Mouse (Mus musculus) lung, adult 2 months (tissue): ENCODE data around the gene Lrrc74a. TPM values are rescaled to one million over a fixed set of nuclear protein-coding genes. Genes with fewer than 3 reads are reported as not detected.
A peak's percentile ranks its signal among the peaks of the same experiment; 100 is the strongest.

Experiments
- DNase-seq: peaks from one replicate; pipeline ENCODE4 v3.0.0; 2022
- H3K4me1 ChIP-seq: fragments of 200-500 bp; 2 replicates; pipeline ENCODE4 v1.6.1; 2011; ENCODE audit warnings: low read length; ENCODE audit not compliant: control insufficient read depth, insufficient read depth
- H3K4me3 ChIP-seq: fragments of 200-500 bp; replicated peaks from 2 replicates; pipeline ENCODE3; 2011; ENCODE audit warnings: low read depth, mild to moderate bottlenecking, control low read depth, low read length; ENCODE audit errors: extremely low read depth
- CTCF ChIP-seq: fragments of 200-500 bp; IDR thresholded peaks from 2 replicates; pipeline ENCODE4 v1.5.1; 2011; ENCODE audit warnings: mild to moderate bottlenecking, low read length, control low read depth; ENCODE audit not compliant: insufficient read depth
- POLR2A ChIP-seq: fragments of 200-500 bp; IDR thresholded peaks from 2 replicates; pipeline ENCODE4 v1.6.1; 2011; ENCODE audit warnings: low read depth, mild to moderate bottlenecking, control low read depth, low read length, borderline replicate concordance; ENCODE audit errors: extremely low read depth
- WGBS: fragments of 180-500 bp; shearing (Covaris S2); methylation state at CpG from one replicate; pipeline ENCODE4 v1.1.7; 2018; 5-methylcytosine and 5-hydroxymethylcytosine counted together
- polyA plus RNA-seq: library from polyadenylated mRNA; depleted of rRNA; stranded (reverse); fragments of >200 nt; gene quantifications from 2 replicates; pipeline ENCODE4 v1.2.3, GENCODE M21; 2012

Lrrc74a gene
- polyA plus RNA-seq, 1 experiment: not detected

- TF ChIP-seq POLR2A (no peak), CTCF (no peak)
- WGBS: 92% methylated on average over 4 of the region's 4 CpGs
- DNase-seq: no peak
- H3K4me1 ChIP-seq: peaks cover 15% of the 10 kb centered on the region
- no peak overlapping the region for H3K4me3 ChIP-seq
These were observed 44.4 kb downstream of the Lrrc74a start for GRCm38 (mm10) chr12:86778531-86778930.

- Histone ChIP-seq H3K4me1 (peaks cover 15% of the 10 kb centered on the region), H3K4me3 (no peak overlapping the region)
- no peak for DNase-seq
- 62% methylated on average over 11 of the region's 11 CpGs for WGBS
- TF ChIP-seq CTCF: 0 out of 2 replicates have a peak, but pooled peaks have one; percentile 13
- TF ChIP-seq POLR2A: no peak
These were observed 45.2 kb downstream of the Lrrc74a start for GRCm38 (mm10) chr12:86779206-86779989.

- 20% methylated on average over 6 of the region's 6 CpGs for WGBS
- H3K4me1 ChIP-seq: 0 out of 2 replicates have a peak, but pooled peaks cover 1% of the 10 kb centered on the region
- DNase-seq: no peak
- no peak for TF ChIP-seq POLR2A
- no peak for TF ChIP-seq CTCF
- no peak overlapping the region for H3K4me3 ChIP-seq
These were observed 47.6 kb downstream of the Lrrc74a start for GRCm38 (mm10) chr12:86781654-86782202.

- Histone ChIP-seq H3K4me1 (peaks cover 5% of the 10 kb centered on the region), H3K4me3 (no peak overlapping the region)
- 46% methylated on average over 12 of the region's 12 CpGs for WGBS
- DNase-seq: no peak
- no peak for TF ChIP-seq POLR2A
- no peak for TF ChIP-seq CTCF
These were observed 52.2 kb downstream of the Lrrc74a start for GRCm38 (mm10) chr12:86786149-86787019.

- Histone ChIP-seq H3K4me3 (no peak overlapping the region), H3K4me1 (peaks cover 5% of the 10 kb centered on the region)
- WGBS: 66% methylated on average over 4 of the region's 4 CpGs
- DNase-seq: no peak
- TF ChIP-seq CTCF (no peak), POLR2A (no peak)
These were observed 52.9 kb downstream of the Lrrc74a start for GRCm38 (mm10) chr12:86787020-86787553.

GRCm38 (mm10) chr12:86790100-86790848 lies 56.1 kb downstream of the Lrrc74a start:
- WGBS: 48% methylated on average over 6 of the region's 6 CpGs
- no peak for DNase-seq
- Histone ChIP-seq H3K4me3 (no peak overlapping the region), H3K4me1 (peaks cover 15% of the 10 kb centered on the region)
- TF ChIP-seq POLR2A: no peak
- no peak for TF ChIP-seq CTCF

- DNase-seq: no peak
- TF ChIP-seq CTCF: no peak
- no peak for TF ChIP-seq POLR2A
- 5% methylated on average over 2 of the region's 2 CpGs for WGBS
- Histone ChIP-seq H3K4me1 (peaks cover 19% of the 10 kb centered on the region), H3K4me3 (no peak overlapping the region)
These were observed 56.6 kb downstream of the Lrrc74a start for GRCm38 (mm10) chr12:86790849-86791127.

GRCm38 (mm10) chr12:86791987-86792386 lies 57.8 kb downstream of the Lrrc74a start:
- no peak for TF ChIP-seq CTCF
- DNase-seq: no peak
- Histone ChIP-seq H3K4me3 (no peak overlapping the region), H3K4me1 (peaks cover 19% of the 10 kb centered on the region)
- WGBS: 79% methylated on average over 2 of the region's 2 CpGs

GRCm38 (mm10) chr12:86793830-86794229 lies 59.7 kb downstream of the Lrrc74a start:
- 25% methylated on average over 3 of the region's 3 CpGs for WGBS
- peak; percentile 56 for DNase-seq

More at GRCm38 (mm10) chr12:86793830-86794229, 59.7 kb downstream of the Lrrc74a start:
- H3K4me3 ChIP-seq: no peak overlapping the region
- TF ChIP-seq POLR2A (no peak; the same call in 1 of the 2 replicates), CTCF (no peak)
- H3K4me1 ChIP-seq: peaks cover 19% of the 10 kb centered on the region
